Mouse (Mus musculus): ENCODE measurements around the gene Magea5.
"Not testable (repeated sequence)": the region's sequence is repeated elsewhere in the genome, so short reads cannot be mapped to it uniquely, and the experiment has no call there.

Magea5 gene

GRCm38 (mm10) chrX:155063045-155063444, at the start of gene Magea5:
Gene Magea5 (minus strand): TSS chrX:155063145.
- not testable (repeated sequence) for DNase-seq (ENCODE audit: inconsistent age in 2 of 2, low spot score in 1 of 2)

GRCm38 (mm10) chrX:155098024-155098423, 35.1 kb upstream of the Magea5 start:
- peak in 1 of 2 experiments; percentile 66 for DNase-seq (ENCODE audit: inconsistent age in 2 of 2, low spot score in 1 of 2)

- not testable (repeated sequence) for DNase-seq (ENCODE audit: inconsistent age in 2 of 2, low spot score in 1 of 2)
Measured at GRCm38 (mm10) chrX:155093566-155093965, 30.6 kb upstream of the Magea5 start, which contains the start of gene Magea2. Gene Magea2 (minus strand): TSS chrX:155093666.

GRCm38 (mm10) chrX:155089693-155090092, 26.7 kb upstream of the Magea5 start, which contains the start of gene Magea1:
Gene Magea1 (minus strand): TSS chrX:155089793.
- not testable (repeated sequence) for DNase-seq (ENCODE audit: inconsistent age in 2 of 2, low spot score in 1 of 2)

All from adrenal gland, adult (tissue).